In the genomic region with DNA sequence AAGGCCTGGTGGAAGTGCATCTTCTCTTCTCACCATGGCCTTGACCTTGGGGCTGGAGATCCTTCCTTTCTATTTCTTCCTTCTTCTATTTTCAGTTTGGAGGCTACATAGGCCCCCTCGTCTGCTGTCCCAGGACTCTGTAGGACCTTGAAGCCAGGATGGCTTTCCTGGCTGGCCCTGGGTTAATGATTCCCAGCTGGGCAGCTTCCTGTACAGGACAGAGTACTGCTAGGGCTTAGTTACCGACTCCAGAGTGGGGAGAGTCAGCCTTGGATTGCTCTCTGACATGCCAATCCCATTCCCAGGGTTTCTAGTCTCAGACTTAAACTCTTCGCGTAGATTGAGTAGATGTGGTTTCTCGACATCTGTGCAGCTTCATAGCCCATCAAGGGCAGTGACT, we compare ENCODE assay signal across 20 mouse cellular contexts. TPM values are rescaled to one million over a fixed set of nuclear protein-coding genes. Genes with fewer than 3 reads are reported as not detected.
A peak's percentile ranks its signal among the peaks of the same experiment; 100 is the strongest.
DNase-seq lines count a peak whose midpoint lies in the region; ATAC-seq lines count a peak whose summit lies in the region.
"Had no signal": no experiment of that assay in that cellular context is flagged by ENCODE, and none has a peak within 500 bp of the region (broad histone marks: within the 10 kb centered on the region; RNA-seq: fewer than 3 reads in every experiment).

No protein-coding gene starts in this region.

- H3K9ac ChIP-seq in liver, embryonic 12.5 days: no peak overlapping the region

- no peak overlapping the region for H3K4me3 ChIP-seq in liver, embryonic 12.5 days
- H3K4me3 ChIP-seq: gastrocnemius, adult 2 months; midbrain, embryonic 10.5 days had no signal

- no peaks in the 10 kb centered on the region for H3K27me3 ChIP-seq in liver, embryonic 12.5 days (replicated peaks)

- H3K4me2 ChIP-seq in liver, embryonic 12.5 days: no peak overlapping the region

- no peaks in the 10 kb centered on the region for H3K36me3 ChIP-seq in liver, embryonic 12.5 days
- H3K36me3 ChIP-seq: midbrain, embryonic 10.5 days had no signal

- no peaks in the 10 kb centered on the region for H3K4me1 ChIP-seq in liver, embryonic 12.5 days

- peak; percentile 61 for ATAC-seq in liver, embryonic 12.5 days
- ATAC-seq: forebrain, embryonic 14.5 days; hindbrain, postnatal 0 days; Patski had no signal

- WGBS in liver, embryonic 12.5 days (ENCODE audit: insufficient replicate concordance): 56% methylated on average over 5 of the region's 5 CpGs

- no peak overlapping the region for H3K27ac ChIP-seq in liver, embryonic 12.5 days
- H3K27ac ChIP-seq: gastrocnemius, adult 2 months; hindbrain, postnatal 0 days; midbrain, embryonic 10.5 days; stomach, postnatal 0 days had no signal

- DNase-seq in embryo, embryonic 10 days (ENCODE audit: low spot score): peak; percentile 48
- DNase-seq in kidney, adult 11 months: peak; percentile 59
- peak; percentile 66 for DNase-seq in kidney, postnatal 10 days
- no peak for DNase-seq in urinary bladder, postnatal 10 days (ENCODE audit: low spot score)
- no peak for DNase-seq in gastrocnemius, adult 8-10 months (ENCODE audit: low spot score in 2 of 2)
- DNase-seq in spleen, postnatal 10 days (ENCODE audit: low spot score in 2 of 2): no peak
- no peak for DNase-seq in c-Kit-positive CD71-positive TER-119-positive erythroid progenitor cells, embryonic 14.5 days (ENCODE audit: low spot score)
- DNase-seq: cerebellum, adult 11 months; cerebellum, postnatal 36 days; gastrocnemius, adult 2 months; layer of hippocampus, adult 9-11 months; lung, postnatal 36 days; right cerebral cortex, adult 18-20 months; thymus, postnatal 14 days had no signal

- no peaks in the 10 kb centered on the region for H3K9me3 ChIP-seq in liver, embryonic 12.5 days (replicated peaks)
- H3K9me3 ChIP-seq: midbrain, embryonic 10.5 days had no signal

RNA-seq across cellular contexts. Expression of gene Chst1, which starts 16.9 kb away (rescaled TPM):
- polyA plus RNA-seq in liver, embryonic 12.5 days (2016; fragmentation: Nextera tagmentation; extraction: Ambion mirVana): 0.56 and 0.59 TPM in 2 replicates
- 1 to 10 TPM in 2 of 4 experiments, under 1 TPM in 2; 0.61 to 1.6 (median 0.95) TPM for total RNA-seq in gastrocnemius, adult 8-10 months (2022)

Comparison
In these comparisons a context has a peak if more than half of its experiments do, and no peak if none do; other contexts are left out.
1. DNase-seq: peak in embryo, embryonic 10 days (single experiment), kidney, adult 11 months (single experiment) and kidney, postnatal 10 days (single experiment); none in urinary bladder, postnatal 10 days (single experiment), gastrocnemius, adult 8-10 months (0 of 2), spleen, postnatal 10 days (0 of 2) and c-Kit-positive CD71-positive TER-119-positive erythroid progenitor cells, embryonic 14.5 days (single experiment).